Mouse (Mus musculus) lung, postnatal 0 days (tissue): Measurements from ENCODE around the gene Fbp1. TPM values are rescaled to one million over a fixed set of nuclear protein-coding genes. Genes with fewer than 3 reads are reported as not detected.
A peak's percentile ranks its signal among the peaks of the same experiment; 100 is the strongest.
"Not testable (repeated sequence)": the region's sequence is repeated elsewhere in the genome, so short reads cannot be mapped to it uniquely, and the experiment has no call there.

Source experiments
- ATAC-seq: fragments of 200-750 bp; cut with Nextera tagmentation; 2 replicates; pipeline ENCODE4 v1.8.0; 2017; ENCODE audit warnings: moderate library complexity
- DNase-seq: peaks from one replicate; pipeline ENCODE4 v3.0.0-alpha.2; 2016; ENCODE audit warnings: low spot score
- H3K27ac ChIP-seq: fragments of 300-500 bp; sonication (generic); 2 replicates; pipeline ENCODE4 v1.5.1; 2014; ENCODE audit warnings: antibody characterized with exemption, mild to moderate bottlenecking, low read length, mixed read lengths
- H3K27me3 ChIP-seq: fragments of 300-500 bp; sonication (generic); replicated peaks from 2 replicates; pipeline ENCODE4 v1.6.1; 2014; ENCODE audit warnings: low read length, mixed read lengths; ENCODE audit not compliant: insufficient read depth
- H3K36me3 ChIP-seq: fragments of 300-500 bp; sonication (generic); 2 replicates; pipeline ENCODE4 v1.6.1; 2014; ENCODE audit warnings: low read length, mixed read lengths; ENCODE audit not compliant: insufficient read depth
- H3K4me1 ChIP-seq: fragments of 300-500 bp; sonication (generic); 2 replicates; pipeline ENCODE4 v1.6.1; 2014; ENCODE audit warnings: antibody characterized with exemption, low read depth, low read length, mixed read lengths; ENCODE audit not compliant: insufficient read depth
- H3K4me2 ChIP-seq: fragments of 300-500 bp; sonication (generic); replicated peaks from 2 replicates; pipeline ENCODE4 v1.6.1; 2014; ENCODE audit warnings: low read depth, mild to moderate bottlenecking, low read length, moderate library complexity, mixed read lengths
- H3K4me3 ChIP-seq: fragments of 300-500 bp; sonication (generic); 2 replicates; pipeline ENCODE4 v1.5.1; 2014; ENCODE audit warnings: low read depth, low read length
- H3K9ac ChIP-seq: fragments of 300-500 bp; sonication (generic); replicated peaks from 2 replicates; pipeline ENCODE4 v1.6.1; 2014; ENCODE audit warnings: low read depth, mild to moderate bottlenecking
- H3K9me3 ChIP-seq: fragments of 300-500 bp; sonication (generic); 2 replicates; pipeline ENCODE4 v1.6.1; 2016; ENCODE audit warnings: low read length, mixed read lengths
- CTCF ChIP-seq: IDR thresholded peaks from 2 replicates; pipeline ENCODE4 v1.5.1; 2016; ENCODE audit warnings: antibody characterized with exemption, mild to moderate bottlenecking
- EP300 ChIP-seq: IDR thresholded peaks from 2 replicates; pipeline ENCODE4 v1.6.1; 2016; ENCODE audit warnings: antibody characterized with exemption, mild to moderate bottlenecking, control low read depth
- WGBS: fragments of 180-500 bp; shearing (Covaris S2); extraction: QIAGEN DNeasy Blood & Tissue Kit; methylation state at CpG from one replicate; pipeline ENCODE4 v1.1.7; 2014; 5-methylcytosine and 5-hydroxymethylcytosine counted together
- polyA plus RNA-seq: library from polyadenylated mRNA; unstranded; fragments of >200 nt; fragmentation: Nextera tagmentation; extraction: Ambion mirVana; gene quantifications from 2 replicates; pipeline ENCODE4 v1.2.1, GENCODE M21; 2015

Gene Fbp1
- 1.1 and 2.4 TPM in 2 replicates for polyA plus RNA-seq

DNA sequence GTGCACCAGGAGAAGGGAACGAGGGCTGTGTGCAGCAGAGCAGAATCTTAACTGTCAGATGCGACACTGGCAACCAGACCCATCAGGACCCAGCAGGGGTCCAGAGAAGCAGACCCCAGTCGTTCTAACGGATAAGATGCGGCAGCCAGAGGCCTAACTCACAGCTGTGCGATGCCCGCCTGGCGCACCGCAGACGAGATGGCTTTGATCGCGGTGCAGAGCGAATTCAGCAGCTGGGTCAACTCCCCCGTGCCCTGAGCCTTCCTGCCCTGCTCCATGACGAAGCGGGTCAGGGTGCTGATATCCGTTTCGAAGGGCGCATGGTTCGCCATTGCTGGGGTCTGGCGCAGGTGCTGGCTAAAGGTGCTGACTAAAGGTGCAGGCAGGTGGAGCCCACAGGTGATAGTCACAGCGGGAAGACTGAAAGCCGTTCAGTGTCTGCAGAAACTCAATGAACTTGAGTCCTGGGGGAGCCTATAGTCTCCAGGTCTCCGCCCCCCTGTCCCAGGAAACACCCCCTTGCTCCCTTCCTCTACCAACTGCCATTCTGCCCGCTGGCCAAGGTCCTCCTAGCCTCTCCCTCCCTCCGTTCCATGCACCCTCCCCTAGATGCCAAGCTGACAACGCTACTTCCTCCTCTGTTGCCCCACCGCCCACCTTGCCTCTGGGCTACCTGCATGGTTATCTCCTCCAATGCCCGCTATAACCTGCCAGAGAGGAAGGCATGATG, at the start of gene Fbp1:
Gene Fbp1, minus strand, starts transcription at position 571 of the 730 bp plus-strand sequence.
- no peak within 1 kb of the TSS for H3K9ac ChIP-seq
- no peak within 1 kb of the TSS for H3K27ac ChIP-seq
- TF ChIP-seq CTCF (no peak), EP300 (no peak)
- H3K9me3 ChIP-seq = no peaks in the 10 kb centered on the region
- peak; percentile 21 for ATAC-seq
- no peaks in the 10 kb centered on the region for H3K36me3 ChIP-seq
- H3K4me2 ChIP-seq = peak within 1 kb of the TSS; percentile 53
- no peaks in the 10 kb centered on the region for H3K4me1 ChIP-seq
- peak within 1 kb of the TSS; percentile 16 for H3K4me3 ChIP-seq
- H3K27me3 ChIP-seq = no peaks in the 10 kb centered on the region
- no peak for DNase-seq
- WGBS = 5% methylated on average over 29 of the region's 29 CpGs

DNA sequence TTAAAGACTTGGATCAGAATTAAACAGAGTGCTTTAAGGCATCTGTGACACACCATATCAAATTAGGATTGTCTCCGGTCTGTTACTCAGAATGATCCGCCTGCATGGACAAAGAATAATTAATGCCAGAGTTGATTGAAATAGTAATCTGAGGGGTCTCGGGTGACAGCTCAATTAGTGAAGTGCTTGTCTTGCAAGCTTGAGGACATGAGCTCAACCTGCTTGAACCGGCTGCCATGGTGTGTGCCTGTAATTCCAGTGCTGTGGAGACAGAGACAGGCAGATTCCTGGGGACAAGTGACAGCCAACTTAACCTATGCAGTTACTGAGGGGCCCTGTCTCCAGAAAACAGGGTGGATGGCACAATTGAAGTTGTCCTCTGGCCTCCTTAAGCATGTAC, 44.4 kb upstream of the Fbp1 start:
- Histone ChIP-seq H3K4me2 (no peak overlapping the region), H3K9ac (no peak overlapping the region), H3K9me3 (no peaks in the 10 kb centered on the region), H3K36me3 (no peaks in the 10 kb centered on the region), H3K4me3 (no peak overlapping the region), H3K27ac (no peak overlapping the region), H3K4me1 (no peaks in the 10 kb centered on the region), H3K27me3 (no peaks in the 10 kb centered on the region)
- no peak for ATAC-seq
- WGBS = 80% methylated on average over 4 of the region's 4 CpGs
- TF ChIP-seq CTCF (no peak), EP300 (no peak)
- DNase-seq = no peak

DNA sequence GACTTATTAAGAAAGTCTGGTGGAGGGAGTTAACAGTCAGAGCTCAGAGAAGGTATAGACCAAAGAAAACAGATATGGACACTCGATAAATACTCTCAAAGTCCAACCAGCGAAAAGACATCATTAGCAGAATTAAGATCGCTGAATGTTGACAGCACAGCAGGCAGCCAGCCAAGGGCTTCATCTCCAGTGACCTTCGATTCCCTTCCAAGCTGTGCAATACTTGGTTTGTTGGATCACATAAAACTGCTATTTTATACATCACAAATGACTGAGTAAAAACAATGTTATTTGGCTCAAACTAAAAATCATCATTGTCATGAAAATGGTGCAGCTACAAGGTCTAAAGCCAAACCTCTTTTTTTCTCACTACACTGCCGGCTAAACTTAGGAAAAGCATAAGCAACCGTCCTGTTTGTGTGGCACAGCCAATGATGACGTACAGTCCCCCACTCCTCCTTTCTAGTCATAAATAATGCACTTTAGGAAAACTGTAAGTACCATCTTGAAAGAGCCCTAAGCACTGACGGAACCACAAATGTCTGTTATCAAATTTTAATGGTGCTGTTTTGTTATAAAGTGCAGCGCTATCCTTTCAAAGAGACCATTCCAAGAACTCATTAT, 41.8 kb upstream of the Fbp1 start:
- 53% methylated on average over 9 of the region's 9 CpGs for WGBS
- H3K27ac ChIP-seq = peak overlapping the region; percentile 51

DNA sequence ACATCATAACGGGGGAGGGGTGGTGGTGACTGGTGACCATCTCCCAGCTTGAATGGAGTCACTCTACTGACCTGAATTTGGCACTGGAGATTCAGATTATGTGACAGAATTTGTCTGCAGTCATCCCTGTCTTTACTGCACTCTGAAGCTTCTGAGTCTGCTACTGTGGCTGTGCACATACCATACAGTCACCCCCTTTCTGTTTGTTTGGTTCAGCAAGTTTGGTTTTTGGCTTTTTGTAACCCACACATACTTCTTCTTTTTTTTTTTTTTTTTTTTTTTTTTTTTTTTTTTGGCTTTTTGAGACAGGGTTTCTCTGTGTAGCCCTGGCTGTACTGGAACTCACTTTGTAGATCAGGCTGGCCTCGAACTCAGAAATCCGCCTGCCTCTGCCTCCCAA, 41.1 kb upstream of the Fbp1 start:
- H3K4me2 ChIP-seq, DNase-seq, H3K27me3 ChIP-seq, H3K4me3 ChIP-seq, H3K36me3 ChIP-seq, H3K27ac ChIP-seq, H3K4me1 ChIP-seq, H3K9ac ChIP-seq, H3K9me3 ChIP-seq, ATAC-seq: not testable (repeated sequence)
- WGBS = 91% methylated on average over 3 of the region's 3 CpGs

More for the DNA sequence above, 41.8 kb upstream of the Fbp1 start:
- Histone ChIP-seq H3K4me3 (no peak overlapping the region), H3K9me3 (no peaks in the 10 kb centered on the region), H3K4me1 (no peaks in the 10 kb centered on the region), H3K36me3 (no peaks in the 10 kb centered on the region), H3K4me2 (no peak overlapping the region), H3K27me3 (no peaks in the 10 kb centered on the region), H3K9ac (no peak overlapping the region)
- no peak for TF ChIP-seq CTCF
- peak; percentile 28; the same call in 1 of the 2 replicates for TF ChIP-seq EP300
- ATAC-seq (peak; percentile 63), DNase-seq (peak; percentile 72)

DNA sequence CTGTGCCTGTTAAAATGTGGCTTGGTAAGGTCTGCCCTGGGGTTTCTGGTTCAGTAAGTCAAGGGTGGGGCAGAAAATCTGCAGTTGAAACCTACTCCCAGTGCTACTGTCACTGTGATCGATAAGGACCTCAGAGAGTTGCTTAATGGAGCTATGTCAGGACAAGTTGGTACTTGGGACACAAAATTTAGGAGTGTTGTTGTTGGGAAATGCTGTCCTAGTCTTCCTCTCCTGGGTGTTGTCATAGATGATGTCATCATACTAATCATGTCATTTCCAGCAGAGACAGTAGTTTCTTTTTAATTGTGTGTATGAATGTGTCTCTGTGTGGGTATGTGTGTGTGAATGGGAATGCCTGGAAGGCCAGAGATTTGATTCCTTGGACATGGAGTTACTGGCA, 39.4 kb upstream of the Fbp1 start:
- Histone ChIP-seq H3K4me2 (no peak overlapping the region), H3K4me3 (no peak overlapping the region), H3K27me3 (no peaks in the 10 kb centered on the region), H3K36me3 (no peaks in the 10 kb centered on the region), H3K9me3 (no peaks in the 10 kb centered on the region), H3K27ac (no peak overlapping the region), H3K9ac (no peak overlapping the region), H3K4me1 (no peaks in the 10 kb centered on the region)
- DNase-seq (no peak), ATAC-seq (no peak)
- no peak for TF ChIP-seq EP300
- TF ChIP-seq CTCF = no peak
- WGBS = 80% methylated on average over 1 of the region's 1 CpGs

DNA sequence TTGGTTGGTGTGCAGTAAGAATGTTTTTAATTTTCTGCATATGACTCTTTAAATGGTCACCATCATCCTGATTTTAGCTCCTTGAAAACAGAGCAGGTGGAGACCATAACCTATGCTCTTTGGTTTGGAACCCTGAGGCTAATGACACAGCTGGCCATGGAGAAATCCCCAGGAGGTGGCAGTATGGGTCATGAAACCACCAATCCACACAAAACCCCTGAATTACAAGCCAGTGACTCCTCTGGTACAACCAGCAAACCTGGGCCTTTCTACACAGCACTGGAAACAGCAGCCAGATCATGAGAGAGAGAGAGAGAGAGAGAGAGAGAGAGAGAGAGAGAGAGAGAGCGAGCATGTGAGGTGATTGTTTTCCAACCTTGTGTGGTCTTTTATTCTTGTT, 38.4 kb upstream of the Fbp1 start:
- Histone ChIP-seq H3K4me1 (no peaks in the 10 kb centered on the region), H3K4me3 (no peak overlapping the region), H3K27ac (peak overlapping the region; percentile 5; the same call in 1 of the 2 replicates), H3K9ac (no peak overlapping the region), H3K36me3 (no peaks in the 10 kb centered on the region), H3K9me3 (no peaks in the 10 kb centered on the region), H3K27me3 (no peaks in the 10 kb centered on the region), H3K4me2 (no peak overlapping the region)
- DNase-seq (peak; percentile 74), ATAC-seq (peak; percentile 62)
- TF ChIP-seq EP300 (no peak), CTCF (peak; percentile 79)
- 54% methylated on average over 1 of the region's 1 CpGs for WGBS
